Mouse (Mus musculus): ENCODE data around the gene Cox7a1. TPM values are rescaled to one million over a fixed set of nuclear protein-coding genes. Genes with fewer than 3 reads are reported as not detected.
A peak's percentile ranks its signal among the peaks of the same experiment; 100 is the strongest.

Gene Cox7a1
- total RNA-seq, 2 experiments from 2014 or later, result 2,821 to 3,018 TPM

- peak; percentile 49 to 73 for DNase-seq
These were observed 35.5 kb downstream of the Cox7a1 start for GRCm38 (mm10) chr7:30219293-30220007.

GRCm38 (mm10) chr7:30220008-30220356, 36.0 kb downstream of the Cox7a1 start:
- DNase-seq, result no peak

- DNase-seq, result no peak
These were observed 37.5 kb downstream of the Cox7a1 start for GRCm38 (mm10) chr7:30221433-30221832.

GRCm38 (mm10) chr7:30222205-30222604, 38.3 kb downstream of the Cox7a1 start:
- no peak for DNase-seq

- no peak for DNase-seq
These were observed 40.3 kb downstream of the Cox7a1 start for GRCm38 (mm10) chr7:30224206-30224605.

- no peak for DNase-seq
These were observed 47.4 kb downstream of the Cox7a1 start for GRCm38 (mm10) chr7:30231328-30231668.

- peak; percentile 99 for DNase-seq
These were observed 47.9 kb downstream of the Cox7a1 start, which contains the start of the genes Polr2i and Tbcb for GRCm38 (mm10) chr7:30231669-30232454. Polr2i (plus strand) TSS chr7:30231948. Tbcb (minus strand) TSS chr7:30232272.

GRCm38 (mm10) chr7:30232631-30233148, 48.7 kb downstream of the Cox7a1 start:
- peak; percentile 49 to 57 for DNase-seq

- DNase-seq, result no peak
These were observed 49.4 kb downstream of the Cox7a1 start for GRCm38 (mm10) chr7:30233387-30233786.

- no peak for DNase-seq
These were observed 50.4 kb downstream of the Cox7a1 start for GRCm38 (mm10) chr7:30234276-30234858.

- no peak for DNase-seq
These were observed 51.1 kb downstream of the Cox7a1 start for GRCm38 (mm10) chr7:30235091-30235490.

GRCm38 (mm10) chr7:30235625-30236024, 51.7 kb downstream of the Cox7a1 start, which contains the start of gene Ovol3:
Ovol3 (minus strand) TSS chr7:30235725.
- no peak for DNase-seq

Other genes with a start within 250 kb of the Cox7a1 start
- gene Zfp74, start 230.1 kb upstream of the Cox7a1 start, total RNA-seq (2021), result 1 to 10 TPM; 4.3 to 6.8 TPM
- 10 to 100 TPM; 24.0 to 31.6 TPM for gene Zfp568, start 200.2 kb upstream of the Cox7a1 start, total RNA-seq (2021)
- 1 to 10 TPM; 2.0 to 2.9 TPM for gene Zfp14, start 132.8 kb upstream of the Cox7a1 start, total RNA-seq (2021)
- gene Zfp82, start 111.2 kb upstream of the Cox7a1 start, total RNA-seq (2021), result 1 to 10 TPM; 3.0 to 3.1 TPM
- gene Gm26920, start 93.7 kb upstream of the Cox7a1 start, total RNA-seq (2021), result not detected
- gene Zfp566, start 93.6 kb upstream of the Cox7a1 start, total RNA-seq (2021), result 1 to 10 TPM; 1.4 to 1.9 TPM
- 10 to 100 TPM; 26.9 to 38.9 TPM for gene Zfp260, start 89.4 kb upstream of the Cox7a1 start, total RNA-seq (2021)
- 1 to 10 TPM; 2.1 to 2.5 TPM for gene Zfp382, start 62.2 kb upstream of the Cox7a1 start, total RNA-seq (2021)
- 10 to 100 TPM; 27.8 to 30.9 TPM for gene Zfp146, start 14.4 kb upstream of the Cox7a1 start, total RNA-seq (2021)
- gene Capns1, start 14.7 kb downstream of the Cox7a1 start, total RNA-seq (2021), result 100 to 1,000 TPM; 277 to 293 TPM
- gene Polr2i, start 47.8 kb downstream of the Cox7a1 start, total RNA-seq (2021), result 10 to 100 TPM; 51.1 to 53.7 TPM
- gene Tbcb, start 48.1 kb downstream of the Cox7a1 start, total RNA-seq (2021), result 10 to 100 TPM; 57.8 to 68.2 TPM
- gene Ovol3, start 51.6 kb downstream of the Cox7a1 start, total RNA-seq (2021), result not detected
- not detected for gene Thap8, start 96.0 kb downstream of the Cox7a1 start, total RNA-seq (2021)
- under 1 TPM; 0.57 to 0.80 TPM for gene Wdr62, start 96.3 kb downstream of the Cox7a1 start, total RNA-seq (2021)
- gene Clip3, start 107.6 kb downstream of the Cox7a1 start, total RNA-seq (2021), result 1 to 10 TPM; 5.7 TPM
- 10 to 100 TPM; 26.2 to 27.8 TPM for gene Alkbh6, start 124.6 kb downstream of the Cox7a1 start, total RNA-seq (2021)
- gene Syne4, start 130.7 kb downstream of the Cox7a1 start, total RNA-seq (2021), result 1 to 10 TPM in 1 of 2 experiments, under 1 TPM in 1; 0.72 to 2.0 TPM
- gene E130208F15Rik, start 137.6 kb downstream of the Cox7a1 start, total RNA-seq (2021), result 1 to 10 TPM in 1 of 2 experiments, under 1 TPM in 1; 0.45 to 1.1 TPM
- gene Sdhaf1, start 139.8 kb downstream of the Cox7a1 start, total RNA-seq (2021), result 10 to 100 TPM; 13.3 to 13.5 TPM
- gene Lrfn3, start 178.6 kb downstream of the Cox7a1 start, total RNA-seq (2021), result 1 to 10 TPM; 1.4 to 1.8 TPM
- 10 to 100 TPM; 18.9 to 22.2 TPM for gene Tyrobp, start 229.6 kb downstream of the Cox7a1 start, total RNA-seq (2021)
- 1 to 10 TPM in 1 of 2 experiments, under 1 TPM in 1; 0.69 to 3.3 TPM for gene Hcst, start 235.7 kb downstream of the Cox7a1 start, total RNA-seq (2021)
- under 1 TPM; 0.35 to 0.87 TPM for gene Nfkbid, start 237.6 kb downstream of the Cox7a1 start, total RNA-seq (2021)